Mouse (Mus musculus) myocyte (in vitro differentiated cells): ENCODE measurements around the gene Krt79. TPM values are rescaled to one million over a fixed set of nuclear protein-coding genes. Genes with fewer than 3 reads are reported as not detected.

Experiments
- H3K27me3 ChIP-seq: one replicate; pipeline ENCODE4 v1.6.1; 2011; ENCODE audit not compliant: control insufficient read depth, insufficient read depth, insufficient read length
- H3K36me3 ChIP-seq: one replicate; pipeline ENCODE4 v1.6.1; 2011; ENCODE audit not compliant: control insufficient read depth, insufficient read depth
- H3K4me2 ChIP-seq: one replicate; pipeline ENCODE4 v1.6.1; 2011; ENCODE audit warnings: low read depth, control low read depth
- H3K4me3 ChIP-seq: one replicate; pipeline ENCODE4 v1.5.1; 2011; ENCODE audit warnings: mild to moderate bottlenecking, control low read depth, moderate library complexity
- H3K79me2 ChIP-seq: one replicate; pipeline ENCODE4 v1.6.1; 2011; ENCODE audit not compliant: control insufficient read depth, insufficient read depth
- H3ac ChIP-seq: one replicate; pipeline ENCODE4 v1.6.1; 2011; ENCODE audit not compliant: control insufficient read depth, insufficient read length
- CEBPB ChIP-seq: IDR thresholded peaks from 2 replicates; pipeline ENCODE4 v1.6.1; 2011; ENCODE audit warnings: mild to moderate bottlenecking, moderate library complexity; ENCODE audit not compliant: poor library complexity, insufficient read depth, severe bottlenecking
- E2F4 ChIP-seq: IDR thresholded peaks from one replicate; pipeline ENCODE4 v1.6.1; 2011; ENCODE audit warnings: mild to moderate bottlenecking, control low read depth, moderate library complexity; ENCODE audit not compliant: insufficient read depth
- MYOD1 ChIP-seq, 3 experiments: IDR thresholded peaks; one replicate each; pipeline ENCODE4 v1.6.1; 2011; ENCODE audit warnings: control low read depth in 2 of 3, low read depth in 2 of 3, mild to moderate bottlenecking in 2 of 3, moderate library complexity in 1 of 3; ENCODE audit not compliant: insufficient read length in 2 of 3, control insufficient read depth in 1 of 3
- MYOG ChIP-seq, 3 experiments: IDR thresholded peaks; one replicate each; pipeline ENCODE4 v1.6.1; 2011; ENCODE audit warnings: control low read depth in 2 of 3, low read depth in 2 of 3, mild to moderate bottlenecking in 2 of 3; ENCODE audit not compliant: insufficient read length in 2 of 3, control insufficient read depth in 1 of 3, insufficient read depth in 1 of 3
- POLR2A ChIP-seq: IDR thresholded peaks from one replicate; pipeline ENCODE4 v1.6.1; 2011; ENCODE audit warnings: low read depth, mild to moderate bottlenecking, control low read depth, moderate library complexity; ENCODE audit not compliant: insufficient read length
- REST ChIP-seq: IDR thresholded peaks from one replicate; pipeline ENCODE4 v1.6.1; 2011; ENCODE audit warnings: mild to moderate bottlenecking, control low read depth, moderate library complexity; ENCODE audit not compliant: insufficient read depth, insufficient read length
- SRF ChIP-seq: IDR thresholded peaks from one replicate; pipeline ENCODE4 v1.6.1; 2011; ENCODE audit warnings: low read depth; ENCODE audit not compliant: control insufficient read depth, insufficient read length
- TCF3 ChIP-seq: IDR thresholded peaks from one replicate; pipeline ENCODE4 v1.6.1; 2011; ENCODE audit warnings: low read depth, control low read depth; ENCODE audit not compliant: insufficient read length
- USF1 ChIP-seq: IDR thresholded peaks from one replicate; pipeline ENCODE4 v1.6.1; 2011; ENCODE audit warnings: low read depth, mild to moderate bottlenecking, control low read depth, moderate library complexity
- polyA plus RNA-seq: library from polyadenylated mRNA; unstranded; fragments of >200 nt; fragmentation: generic; extraction: Trizol; gene quantifications from one replicate; pipeline ENCODE4 v1.2.1, GENCODE M21; 2012; ENCODE audit warnings: missing spikeins

Krt79 gene
- polyA plus RNA-seq, 1 experiment = 0.04 TPM

GRCm38 (mm10) chr15:101904849-101905248, 35.3 kb downstream of the Krt79 start:
- Histone ChIP-seq H3K79me2 (no peaks in the 10 kb centered on the region), H3K4me2 (no peak overlapping the region), H3K36me3 (no peaks in the 10 kb centered on the region), H3K27me3 (peaks cover 44% of the 10 kb centered on the region), H3ac (no peak overlapping the region), H3K4me3 (no peak overlapping the region)
- TF ChIP-seq MYOG (IDR thresholded peaks at IDR 0.05; ENCODE audit: control insufficient read depth in 1 of 3, insufficient read depth in 1 of 3, insufficient read length in 2 of 3, low read depth in 2 of 3) (no peak), USF1 (peak; percentile 7)

GRCm38 (mm10) chr15:101902171-101903149, 37.7 kb downstream of the Krt79 start:
- no peak overlapping the region for H3K4me2 ChIP-seq
- H3ac ChIP-seq = no peak overlapping the region
- no peaks in the 10 kb centered on the region for H3K79me2 ChIP-seq
- peaks cover 52% of the 10 kb centered on the region for H3K27me3 ChIP-seq
- H3K4me3 ChIP-seq = no peak overlapping the region
- TF ChIP-seq USF1 (no peak), REST (no peak), SRF (no peak)
- H3K36me3 ChIP-seq = no peaks in the 10 kb centered on the region

- Histone ChIP-seq H3ac (no peak overlapping the region), H3K36me3 (no peaks in the 10 kb centered on the region)
Measured at GRCm38 (mm10) chr15:101895216-101895615, 44.9 kb downstream of the Krt79 start.

GRCm38 (mm10) chr15:101892820-101893219, 47.3 kb downstream of the Krt79 start, which contains the start of gene Krt76:
TSS of gene Krt76 (minus strand) at chr15:101892920.
- Histone ChIP-seq H3K36me3 (no peaks in the 10 kb centered on the region), H3K27me3 (peaks cover 44% of the 10 kb centered on the region), H3K4me3 (no peak within 1 kb of the TSS), H3ac (no peak within 1 kb of the TSS), H3K4me2 (no peak within 1 kb of the TSS), H3K79me2 (no peaks in the 10 kb centered on the region)
- no peak for TF ChIP-seq TCF3

More at GRCm38 (mm10) chr15:101895216-101895615, 44.9 kb downstream of the Krt79 start:
- Histone ChIP-seq H3K79me2 (no peaks in the 10 kb centered on the region), H3K4me3 (no peak overlapping the region), H3K27me3 (peaks cover 62% of the 10 kb centered on the region), H3K4me2 (no peak overlapping the region)
- TF ChIP-seq TCF3 (no peak), SRF (no peak), USF1 (no peak), CEBPB (no peak), MYOD1 (IDR thresholded peaks at IDR 0.05; ENCODE audit: control insufficient read depth in 1 of 3, insufficient read length in 2 of 3, low read depth in 2 of 3) (no peak), POLR2A (no peak), E2F4 (no peak), REST (no peak)

- Histone ChIP-seq H3K36me3 (no peaks in the 10 kb centered on the region), H3K27me3 (peaks cover 13% of the 10 kb centered on the region), H3K4me3 (no peak overlapping the region), H3ac (no peak overlapping the region), H3K4me2 (no peak overlapping the region), H3K79me2 (no peaks in the 10 kb centered on the region)
- TF ChIP-seq REST (peak; percentile 66), MYOD1 (IDR thresholded peaks at IDR 0.05; ENCODE audit: control insufficient read depth in 1 of 3, insufficient read length in 2 of 3, low read depth in 2 of 3) (no peak)
Measured at GRCm38 (mm10) chr15:101879776-101880175, 60.3 kb downstream of the Krt79 start.

Other genes starting within 250 kb of the Krt79 start
- not detected for gene Krt6a, start 246.0 kb downstream of the Krt79 start, polyA plus RNA-seq
- 0.02 TPM for gene Krt5, start 227.4 kb downstream of the Krt79 start, polyA plus RNA-seq
- gene Krt71, start 197.2 kb downstream of the Krt79 start, polyA plus RNA-seq = not detected
- gene Krt72, start 153.9 kb downstream of the Krt79 start, polyA plus RNA-seq = not detected
- not detected for gene Krt73, start 138.0 kb downstream of the Krt79 start, polyA plus RNA-seq
- gene Krt2, start 122.2 kb downstream of the Krt79 start, polyA plus RNA-seq = not detected
- not detected for gene Krt1, start 89.5 kb downstream of the Krt79 start, polyA plus RNA-seq
- not detected for gene Krt77, start 70.6 kb downstream of the Krt79 start, polyA plus RNA-seq
- not detected for gene Krt76, start 47.4 kb downstream of the Krt79 start, polyA plus RNA-seq
- not detected for gene Krt4, start 15.6 kb downstream of the Krt79 start, polyA plus RNA-seq
- gene Krt78, start 14.0 kb upstream of the Krt79 start, polyA plus RNA-seq = not detected
- 0.16 TPM for gene Krt8, start 64.2 kb upstream of the Krt79 start, polyA plus RNA-seq
- gene Krt18, start 87.9 kb upstream of the Krt79 start, polyA plus RNA-seq = not detected
- 266 TPM for gene Eif4b, start 133.4 kb upstream of the Krt79 start, polyA plus RNA-seq
- 128 TPM for gene Tns2, start 160.1 kb upstream of the Krt79 start, polyA plus RNA-seq
- gene Spryd3, start 195.9 kb upstream of the Krt79 start, polyA plus RNA-seq = 51.0 TPM
- 182 TPM for gene Igfbp6, start 204.0 kb upstream of the Krt79 start, polyA plus RNA-seq
- 0.43 TPM for gene Soat2, start 210.2 kb upstream of the Krt79 start, polyA plus RNA-seq